Mouse (Mus musculus) bone marrow macrophage, adult 2 months (primary cell): ENCODE data around the gene Map1b. TPM values are rescaled to one million over a fixed set of nuclear protein-coding genes. Genes with fewer than 3 reads are reported as not detected.

Experiments used
- H3K27ac ChIP-seq: 2 replicates; pipeline ENCODE4 v1.5.1; 2012; ENCODE audit warnings: low read depth, low read length; ENCODE audit not compliant: insufficient read depth
- H3K4me1 ChIP-seq: 2 replicates; pipeline ENCODE4 v1.6.1; 2012; ENCODE audit warnings: low read length; ENCODE audit not compliant: control insufficient read depth, insufficient read depth
- H3K4me3 ChIP-seq: 2 replicates; pipeline ENCODE4 v1.5.1; 2012; ENCODE audit warnings: mild to moderate bottlenecking, low read length, moderate library complexity; ENCODE audit not compliant: insufficient read depth
- CTCF ChIP-seq: IDR thresholded peaks from 2 replicates; pipeline ENCODE4 v1.5.1; 2012; ENCODE audit warnings: low read depth, mild to moderate bottlenecking, low read length, moderate library complexity
- POLR2A ChIP-seq: IDR thresholded peaks from 2 replicates; pipeline ENCODE4 v1.6.1; 2012; ENCODE audit warnings: mild to moderate bottlenecking, low read depth, low read length, borderline replicate concordance
- polyA plus RNA-seq: library from polyadenylated mRNA; stranded (reverse); fragments of >200 nt; gene quantifications from 2 replicates; pipeline ENCODE4 v1.2.4, GENCODE M21; 2012; ENCODE audit not compliant: missing spikeins, insufficient read depth, insufficient read length

Gene Map1b
- polyA plus RNA-seq, 1 experiment, result 0.25 TPM

DNA sequence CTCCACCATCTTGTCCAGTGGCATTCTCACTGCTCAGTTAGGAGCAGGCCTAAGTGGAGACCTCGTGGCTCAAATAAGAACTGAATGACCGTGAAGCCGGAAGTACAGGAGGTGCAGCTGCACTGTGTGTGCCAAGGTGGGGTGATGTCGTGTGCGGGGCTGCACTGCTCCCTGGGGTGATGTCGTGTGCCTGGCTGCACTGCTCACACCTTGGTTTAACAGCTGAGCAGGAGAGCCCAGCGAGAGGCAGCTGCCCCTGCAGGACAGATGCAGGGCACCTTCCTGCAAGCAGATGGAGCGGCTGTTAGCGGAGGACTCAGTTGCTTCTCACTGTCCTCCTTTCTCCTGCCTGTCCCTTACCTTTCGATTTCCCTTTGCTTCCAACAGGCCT is 102.0 kb downstream of the Map1b start:
- Histone ChIP-seq H3K4me3 (no peak overlapping the region), H3K4me1 (peaks cover 17% of the 10 kb centered on the region), H3K27ac (no peak overlapping the region)
- no peak for TF ChIP-seq CTCF
- TF ChIP-seq POLR2A, result no peak

DNA sequence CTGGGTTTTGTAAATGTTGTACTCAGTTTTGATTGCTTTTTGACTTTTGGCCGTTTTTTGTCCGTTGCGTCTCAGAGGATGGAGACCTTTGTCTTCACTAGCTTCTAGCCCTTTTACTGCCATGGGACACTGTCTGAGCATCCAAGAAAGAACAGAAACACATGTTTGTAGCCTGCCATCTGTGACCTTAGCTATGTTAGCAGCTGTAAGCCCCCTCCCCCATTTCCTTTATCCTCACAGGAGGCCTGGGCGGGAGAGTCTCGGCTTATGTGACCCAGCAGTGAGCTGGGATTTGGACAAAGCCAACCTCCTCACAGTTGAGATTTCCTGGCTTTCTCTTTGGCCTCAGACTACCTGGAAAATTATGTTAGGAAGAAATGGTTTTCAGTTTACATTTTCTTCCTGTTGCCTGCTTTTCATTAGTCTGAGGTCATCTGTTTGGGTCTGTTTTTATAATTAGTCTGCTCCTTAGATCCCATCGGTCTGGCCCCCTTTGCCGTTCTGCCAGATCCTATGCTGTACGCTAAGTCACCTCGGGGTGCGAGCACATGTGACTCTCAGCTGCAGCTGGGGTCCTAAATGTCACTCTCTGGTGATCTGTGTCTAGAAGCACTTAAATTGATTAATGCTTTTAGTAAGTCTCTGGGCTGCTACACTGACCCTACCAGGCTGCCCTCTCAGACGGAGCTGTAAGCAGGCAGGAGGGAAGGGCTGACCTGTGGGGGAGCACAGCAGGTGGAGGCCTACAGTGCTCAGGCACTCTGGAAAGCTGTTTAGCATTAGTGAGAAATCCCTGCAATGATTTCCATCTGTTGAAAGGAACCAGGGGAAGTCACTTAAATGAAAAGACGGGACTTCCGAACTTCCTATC is 102.6 kb downstream of the Map1b start:
- H3K4me1 ChIP-seq, result peaks cover 17% of the 10 kb centered on the region
- TF ChIP-seq POLR2A (no peak), CTCF (no peak)
- H3K4me3 ChIP-seq, result no peak overlapping the region
- no peak overlapping the region for H3K27ac ChIP-seq

DNA sequence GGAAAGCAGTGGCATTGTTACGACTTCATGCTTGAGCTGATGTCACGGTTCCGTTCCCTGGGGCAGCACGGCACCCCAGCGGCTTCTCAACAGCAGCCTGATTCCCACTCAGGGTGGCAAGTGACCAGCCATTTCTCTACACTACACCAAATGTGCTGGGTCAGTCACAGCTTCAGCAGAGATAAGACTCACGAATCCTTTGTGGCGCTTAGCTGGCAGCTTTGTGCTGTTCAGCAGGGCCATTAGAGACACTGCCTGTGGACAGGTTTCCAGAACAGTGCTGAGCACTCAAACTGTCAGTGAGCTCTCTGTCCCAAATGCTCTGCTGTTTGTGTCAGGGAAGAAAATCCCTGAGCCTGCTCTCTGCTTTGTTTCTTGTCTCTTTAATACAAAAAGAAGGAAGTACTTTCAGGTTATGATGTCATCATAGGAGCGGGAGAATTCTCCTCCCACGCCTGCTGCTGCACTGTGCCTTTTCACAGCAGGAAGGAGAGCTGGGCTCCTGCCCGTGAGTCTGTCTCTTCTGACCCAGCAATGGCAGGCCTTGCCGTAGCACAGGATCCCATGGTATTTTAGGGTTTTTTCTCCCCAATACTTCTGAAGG is 103.8 kb downstream of the Map1b start:
- Histone ChIP-seq H3K4me1 (peaks cover 17% of the 10 kb centered on the region), H3K4me3 (no peak overlapping the region), H3K27ac (peak overlapping the region; percentile 42)
- TF ChIP-seq POLR2A (no peak), CTCF (no peak)

DNA sequence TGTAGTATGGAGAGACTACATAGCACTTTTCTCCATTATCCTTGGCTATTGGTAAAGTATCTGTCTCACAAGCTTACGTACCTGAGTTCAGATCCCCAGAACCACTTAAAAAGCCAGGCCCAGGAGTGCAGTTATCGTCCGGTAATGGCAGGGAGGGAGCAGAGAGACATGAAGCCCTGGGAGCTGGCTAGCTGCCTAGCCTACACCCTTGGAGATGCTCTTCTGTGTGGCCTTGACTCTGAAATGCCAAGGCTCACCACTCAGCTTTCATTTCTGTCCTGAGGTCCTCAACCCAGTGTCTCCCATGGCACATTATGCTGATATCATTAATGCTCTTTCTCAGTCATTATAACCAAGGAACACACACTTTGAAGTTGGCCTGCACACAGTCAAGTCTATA is 104.6 kb downstream of the Map1b start:
- Histone ChIP-seq H3K4me3 (no peak overlapping the region), H3K4me1 (peaks cover 17% of the 10 kb centered on the region), H3K27ac (no peak overlapping the region)
- TF ChIP-seq CTCF, result no peak
- TF ChIP-seq POLR2A, result no peak

DNA sequence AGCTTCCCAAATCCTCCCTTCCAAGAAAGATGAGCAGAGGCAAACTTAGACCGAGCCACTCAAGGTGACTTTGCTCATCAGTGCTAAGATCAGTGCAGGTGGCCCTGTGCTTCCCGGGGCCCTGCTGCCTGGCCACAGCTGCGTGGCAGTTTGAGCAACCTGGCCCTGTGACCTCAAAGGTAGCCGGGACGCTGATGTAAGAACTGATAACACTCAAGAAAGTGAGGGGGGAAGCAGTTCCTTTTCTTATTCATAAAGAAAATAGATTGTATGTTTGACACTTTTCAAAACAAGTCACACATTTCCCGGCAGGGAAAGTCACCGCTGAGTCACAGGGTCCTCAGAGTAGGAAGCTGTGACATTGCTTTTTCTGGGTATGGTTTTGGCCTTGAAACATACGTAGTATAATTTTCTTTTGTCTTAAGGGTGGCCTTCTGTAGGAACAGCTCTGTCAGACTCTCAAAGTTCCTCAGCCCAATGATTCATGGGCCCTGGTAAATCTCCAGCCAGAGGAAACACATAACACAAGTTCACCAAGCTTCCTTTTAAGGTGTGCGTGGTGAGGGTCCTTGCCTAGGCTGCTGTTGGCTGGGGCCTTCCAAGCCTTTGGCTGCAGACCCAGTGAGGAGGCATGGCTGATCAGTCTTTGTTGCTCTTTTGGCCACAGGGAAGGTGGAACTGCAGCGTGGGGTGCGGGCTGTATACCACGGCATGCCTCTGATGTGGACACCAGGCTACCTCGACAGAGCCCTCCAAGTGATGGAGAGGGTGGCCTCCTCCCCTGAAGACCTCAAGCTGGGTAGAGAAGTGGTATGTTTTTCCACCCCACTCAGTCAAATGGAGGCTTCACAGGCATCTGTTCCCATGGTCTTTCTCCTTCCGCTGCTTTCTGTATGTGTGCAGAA is 105.5 kb downstream of the Map1b start:
- no peak overlapping the region for H3K27ac ChIP-seq
- TF ChIP-seq CTCF (no peak), POLR2A (no peak)
- no peak overlapping the region for H3K4me3 ChIP-seq

DNA sequence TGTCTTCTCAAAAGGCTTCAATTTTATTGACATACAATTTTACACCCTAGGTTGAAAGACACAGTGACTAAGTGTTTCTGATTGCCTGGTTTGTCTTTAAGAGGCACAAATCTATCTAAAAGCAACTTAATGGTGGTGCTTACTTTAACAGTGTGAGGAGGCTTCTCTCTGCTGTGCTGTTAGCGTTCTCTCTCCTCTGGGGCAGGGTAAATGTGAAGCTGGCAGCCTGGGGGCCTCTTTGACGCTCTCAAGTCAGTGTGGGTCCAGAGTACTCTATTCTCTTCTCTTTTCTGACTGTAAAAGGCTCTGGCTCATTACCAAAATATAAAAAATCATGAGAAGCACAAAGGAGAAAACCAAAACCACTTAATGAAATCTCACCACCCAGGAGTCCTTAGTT is 107.1 kb downstream of the Map1b start:
- Histone ChIP-seq H3K27ac (no peak overlapping the region), H3K4me1 (peaks cover 17% of the 10 kb centered on the region), H3K4me3 (no peak overlapping the region)
- TF ChIP-seq POLR2A (no peak), CTCF (no peak)

More for the DNA sequence above, 105.5 kb downstream of the Map1b start:
- peaks cover 17% of the 10 kb centered on the region for H3K4me1 ChIP-seq

DNA sequence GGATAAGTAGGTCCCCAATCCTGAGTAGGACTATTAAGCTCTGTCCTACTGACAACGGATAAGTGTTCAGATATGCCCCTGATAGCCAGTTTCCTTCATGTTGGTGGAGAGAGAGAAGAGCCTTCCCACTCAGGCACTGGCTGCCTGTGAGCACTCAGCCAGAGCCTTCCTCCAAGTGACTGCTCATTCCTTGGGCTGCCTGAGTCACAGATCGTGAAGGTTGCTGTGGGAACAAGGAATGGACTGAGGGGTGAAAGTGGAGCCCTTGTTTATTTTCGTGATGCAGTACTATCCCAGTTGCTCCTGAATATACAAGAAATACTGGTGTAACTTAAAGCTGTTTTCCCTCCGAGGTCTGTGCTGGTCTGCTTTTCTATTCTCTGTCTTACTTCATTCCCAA is 117.0 kb downstream of the Map1b start:
- peaks cover 19% of the 10 kb centered on the region for H3K4me1 ChIP-seq
- H3K27ac ChIP-seq, result no peak overlapping the region
- no peak overlapping the region for H3K4me3 ChIP-seq
- TF ChIP-seq POLR2A (no peak), CTCF (no peak)

DNA sequence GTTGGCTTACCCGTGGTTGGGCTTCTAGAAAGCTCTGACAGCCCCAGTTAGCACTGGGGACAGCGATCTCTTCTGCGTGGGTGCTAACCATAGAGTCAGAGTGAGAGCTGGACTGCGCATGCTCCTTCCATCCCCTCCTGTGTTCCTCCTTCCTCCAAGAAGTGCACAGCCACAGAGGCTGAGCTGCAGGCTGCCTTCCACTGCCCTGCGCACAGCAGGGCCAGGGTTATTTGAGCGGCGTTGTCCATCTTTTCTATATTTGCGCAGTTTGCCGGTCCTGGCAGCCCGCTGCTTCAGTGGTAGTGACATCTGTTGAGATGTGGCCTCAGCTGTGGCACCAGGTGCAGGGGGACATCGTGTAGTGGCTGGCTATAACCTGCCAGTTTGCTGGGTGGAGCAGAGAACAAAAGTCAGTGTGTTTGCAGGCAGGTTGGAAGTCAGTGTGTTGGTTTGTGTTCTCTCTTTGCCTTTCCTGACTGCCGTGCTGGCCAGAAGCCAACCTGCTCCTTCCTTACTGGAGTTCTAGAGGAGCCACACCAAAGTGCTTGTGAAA is 118.1 kb downstream of the Map1b start:
- TF ChIP-seq CTCF (no peak), POLR2A (no peak)
- peaks cover 25% of the 10 kb centered on the region for H3K4me1 ChIP-seq
- H3K4me3 ChIP-seq, result no peak overlapping the region
- H3K27ac ChIP-seq, result no peak overlapping the region

DNA sequence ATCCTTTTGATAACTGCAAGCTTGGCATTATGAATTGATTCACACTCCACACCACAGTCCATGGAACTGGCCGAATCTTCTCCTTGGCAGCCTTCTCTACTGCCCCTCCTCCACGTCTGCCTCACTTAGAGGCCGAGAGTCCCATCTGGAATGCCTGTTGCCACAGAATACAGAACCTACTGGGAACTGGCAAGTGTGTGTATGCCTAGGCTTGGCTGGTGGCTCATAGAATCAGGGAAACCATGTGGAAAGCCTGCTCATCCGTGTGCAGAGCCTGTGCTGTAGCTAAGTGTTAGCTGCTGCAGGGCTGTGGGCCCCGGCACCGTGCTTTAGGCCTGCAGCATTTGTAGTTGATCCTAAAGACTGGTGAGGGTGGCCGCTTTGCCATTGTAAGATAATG is 119.1 kb downstream of the Map1b start:
- TF ChIP-seq CTCF, result no peak
- no peak for TF ChIP-seq POLR2A
- H3K4me1 ChIP-seq, result peaks cover 28% of the 10 kb centered on the region
- no peak overlapping the region for H3K4me3 ChIP-seq
- no peak overlapping the region for H3K27ac ChIP-seq

DNA sequence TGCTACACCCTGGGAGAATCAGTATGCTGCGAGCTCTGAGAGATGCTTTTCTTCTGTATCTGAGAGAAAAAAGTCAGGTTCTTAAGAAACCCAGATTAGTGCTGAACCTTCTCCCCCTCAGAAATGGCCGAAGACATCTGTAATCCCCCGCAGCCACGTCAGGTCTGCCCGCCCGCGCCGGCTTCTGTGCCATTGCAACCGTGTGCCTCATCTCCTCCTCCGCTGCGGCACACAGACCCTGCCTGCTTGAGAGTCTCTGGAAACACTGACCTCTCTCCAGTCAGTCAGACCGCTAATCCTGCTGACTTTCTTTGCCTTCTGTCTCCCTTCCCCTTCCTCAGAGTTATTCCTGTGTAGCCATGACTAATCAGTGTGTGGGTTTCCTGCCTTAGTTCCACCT is 120.8 kb downstream of the Map1b start:
- H3K4me3 ChIP-seq, result no peak overlapping the region
- TF ChIP-seq CTCF, result no peak
- no peak for TF ChIP-seq POLR2A

More for the DNA sequence above, 120.8 kb downstream of the Map1b start:
- peaks cover 38% of the 10 kb centered on the region for H3K4me1 ChIP-seq
- no peak overlapping the region for H3K27ac ChIP-seq
